ENCODE assay signal across 14 mouse cellular contexts in the genomic region with DNA sequence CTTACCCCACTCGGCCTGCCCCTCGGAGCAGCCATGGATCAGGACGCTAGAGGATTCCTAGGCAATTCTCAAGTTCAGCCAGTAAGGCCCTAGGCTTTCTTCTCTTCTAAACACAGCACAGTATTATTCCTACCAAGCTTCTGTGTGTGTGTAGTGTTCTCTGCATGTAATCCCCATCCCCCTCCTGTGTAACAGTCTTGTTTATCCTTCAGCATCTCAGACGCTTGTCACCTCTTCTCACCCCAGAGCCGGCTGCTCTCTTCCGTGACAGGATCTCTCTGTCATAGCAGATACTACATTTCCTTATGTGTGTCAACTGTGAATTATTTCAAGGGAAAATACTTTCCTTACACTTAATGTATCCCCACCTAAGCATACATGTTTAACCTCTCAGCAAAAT. TPM values are rescaled to one million over a fixed set of nuclear protein-coding genes. Genes with fewer than 3 reads are reported as not detected.
DNase-seq lines count a peak whose midpoint lies in the region; ATAC-seq and TF ChIP-seq lines count a peak whose summit lies in the region.
"Had no signal": no experiment of that assay in that cellular context is flagged by ENCODE, and none has a peak within 500 bp of the region (broad histone marks: within the 10 kb centered on the region; RNA-seq: fewer than 3 reads in every experiment).

No protein-coding gene starts in this region.

- no peak overlapping the region for H3K9ac ChIP-seq in kidney, embryonic 15.5 days
- H3K9ac ChIP-seq in forebrain, postnatal 0 days = no peak overlapping the region
- H3K9ac ChIP-seq in midbrain, embryonic 13.5 days (replicated peaks) = no peak overlapping the region
- H3K9ac ChIP-seq in stomach, embryonic 14.5 days (replicated peaks; ENCODE audit: low read depth, low read length) = no peak overlapping the region

- no peak overlapping the region for H3K4me3 ChIP-seq in kidney, embryonic 15.5 days (replicated peaks)
- H3K4me3 ChIP-seq in forebrain, postnatal 0 days (ENCODE audit: low read depth, low read length) = no peak overlapping the region
- no peak overlapping the region for H3K4me3 ChIP-seq in midbrain, embryonic 13.5 days (replicated peaks)
- H3K4me3 ChIP-seq in stomach, embryonic 14.5 days (ENCODE audit: low read depth, low read length) = no peak overlapping the region

- no peak for ATAC-seq in kidney, embryonic 15.5 days (replicated peaks; ENCODE audit: low FRiP score)
- ATAC-seq in forebrain, postnatal 0 days = peak; percentile 66
- peak; percentile 46; the same call in 1 of the 2 replicates for ATAC-seq in midbrain, embryonic 13.5 days
- ATAC-seq in stomach, embryonic 14.5 days (ENCODE audit: insufficient number of reproducible peaks, insufficient read depth, low FRiP score, low read depth) = no peak
- ATAC-seq: activated CD4-positive, CD25-positive, alpha-beta regulatory T cell, adult 4 months had no signal

- WGBS in kidney, embryonic 15.5 days = 55% methylated on average over 6 of the region's 6 CpGs
- 58% methylated on average over 6 of the region's 6 CpGs for WGBS in forebrain, postnatal 0 days
- WGBS in midbrain, embryonic 13.5 days = 60% methylated on average over 6 of the region's 6 CpGs
- 53% methylated on average over 6 of the region's 6 CpGs for WGBS in stomach, embryonic 14.5 days

- no peak overlapping the region for H3K4me2 ChIP-seq in kidney, embryonic 15.5 days
- H3K4me2 ChIP-seq in forebrain, postnatal 0 days (ENCODE audit: low read depth) = no peak overlapping the region
- no peak overlapping the region for H3K4me2 ChIP-seq in midbrain, embryonic 13.5 days (replicated peaks)
- H3K4me2 ChIP-seq in stomach, embryonic 14.5 days (replicated peaks; ENCODE audit: low read depth, low read length) = no peak overlapping the region

- H3K9me3 ChIP-seq in kidney, embryonic 15.5 days (replicated peaks) = no peaks in the 10 kb centered on the region
- no peaks in the 10 kb centered on the region for H3K9me3 ChIP-seq in forebrain, postnatal 0 days (ENCODE audit: low read length)
- H3K9me3 ChIP-seq in midbrain, embryonic 13.5 days = no peaks in the 10 kb centered on the region
- no peaks in the 10 kb centered on the region for H3K9me3 ChIP-seq in stomach, embryonic 14.5 days (ENCODE audit: control insufficient read depth, low read depth, low read length)

- H3K27me3 ChIP-seq in kidney, embryonic 15.5 days = no peaks in the 10 kb centered on the region
- no peaks in the 10 kb centered on the region for H3K27me3 ChIP-seq in forebrain, postnatal 0 days (ENCODE audit: insufficient read depth, low read length)
- H3K27me3 ChIP-seq in midbrain, embryonic 13.5 days = no peaks in the 10 kb centered on the region
- no peaks in the 10 kb centered on the region for H3K27me3 ChIP-seq in stomach, embryonic 14.5 days (ENCODE audit: control insufficient read depth, insufficient read depth, low read length)

- TF ChIP-seq CTCF in forebrain, postnatal 0 days (IDR thresholded peaks at IDR 0.05; ENCODE audit: low read depth) = no peak

- H3K27ac ChIP-seq in kidney, embryonic 15.5 days = peak overlapping the region; percentile 30; the same call in 1 of the 2 replicates
- H3K27ac ChIP-seq in forebrain, postnatal 0 days (ENCODE audit: low read depth, low read length) = no peak overlapping the region
- H3K27ac ChIP-seq in midbrain, embryonic 13.5 days = peak overlapping the region; percentile 37
- peak overlapping the region; percentile 4; the same call in 1 of the 2 replicates for H3K27ac ChIP-seq in stomach, embryonic 14.5 days (ENCODE audit: low read length)
- H3K27ac ChIP-seq: macrophage had no signal

- H3K4me1 ChIP-seq in kidney, embryonic 15.5 days = peaks cover 17% of the 10 kb centered on the region
- H3K4me1 ChIP-seq in forebrain, postnatal 0 days (ENCODE audit: insufficient read depth) = peaks cover 4% of the 10 kb centered on the region; the same call in 1 of the 2 replicates
- H3K4me1 ChIP-seq in midbrain, embryonic 13.5 days (replicated peaks) = peaks cover 44% of the 10 kb centered on the region
- no peaks in the 10 kb centered on the region for H3K4me1 ChIP-seq in stomach, embryonic 14.5 days (ENCODE audit: control insufficient read depth, insufficient read depth, low read length)

- DNase-seq in kidney, postnatal 36 days = no peak
- no peak for DNase-seq in forebrain, postnatal 0 days
- no peak for DNase-seq in thymus, postnatal 4 days
- DNase-seq in T-cell, adult 2 months (ENCODE audit: low spot score) = no peak
- DNase-seq in layer of hippocampus, adult 9-10 months (ENCODE audit: low spot score) = no peak
- DNase-seq: cerebellum, adult 8-10 months; kidney, adult 8-10 months; lung, adult 18-20 months; thymus, postnatal 36 days had no signal

- peaks cover 9% of the 10 kb centered on the region for H3K36me3 ChIP-seq in kidney, embryonic 15.5 days
- H3K36me3 ChIP-seq in forebrain, postnatal 0 days (ENCODE audit: insufficient read depth) = 0 out of 2 replicates have a peak, but pooled peaks cover 5% of the 10 kb centered on the region
- H3K36me3 ChIP-seq in midbrain, embryonic 13.5 days = peaks cover 22% of the 10 kb centered on the region
- no peaks in the 10 kb centered on the region for H3K36me3 ChIP-seq in stomach, embryonic 14.5 days (ENCODE audit: control insufficient read depth, insufficient read depth, low read length)

RNA-seq across cellular contexts. Expression of gene Ick, which starts 17.0 kb away (rescaled TPM):
- polyA plus RNA-seq in kidney, embryonic 15.5 days (2015; fragmentation: Nextera tagmentation; extraction: Ambion mirVana) = 24.2 and 25.0 TPM in 2 replicates
- 39.2 and 39.7 TPM in 2 replicates for total RNA-seq in forebrain, postnatal 0 days (2014; rRNA removed)
- 33.9 and 36.3 TPM in 2 replicates for polyA plus RNA-seq in forebrain, postnatal 0 days (2015; fragmentation: Nextera tagmentation; extraction: Ambion mirVana)
- 42.0 and 42.3 TPM in 2 replicates for polyA plus RNA-seq in midbrain, embryonic 13.5 days (2015; fragmentation: Nextera tagmentation; extraction: Ambion mirVana)
- 28.4 and 29.9 TPM in 2 replicates for polyA plus RNA-seq in stomach, embryonic 14.5 days (2014; fragmentation: Nextera tagmentation; extraction: Ambion mirVana)

RNA-seq across cellular contexts. Expression of gene Fbxo9, which starts 17.1 kb away (rescaled TPM):
- polyA plus RNA-seq in kidney, embryonic 15.5 days (2015; fragmentation: Nextera tagmentation; extraction: Ambion mirVana) = 38.4 and 40.1 TPM in 2 replicates
- 90.3 and 91.5 TPM in 2 replicates for total RNA-seq in forebrain, postnatal 0 days (2014; rRNA removed)
- 62.3 and 72.6 TPM in 2 replicates for polyA plus RNA-seq in forebrain, postnatal 0 days (2015; fragmentation: Nextera tagmentation; extraction: Ambion mirVana)
- 38.2 and 44.3 TPM in 2 replicates for polyA plus RNA-seq in midbrain, embryonic 13.5 days (2015; fragmentation: Nextera tagmentation; extraction: Ambion mirVana)
- polyA plus RNA-seq in stomach, embryonic 14.5 days (2014; fragmentation: Nextera tagmentation; extraction: Ambion mirVana) = 37.8 and 39.9 TPM in 2 replicates

RNA-seq across cellular contexts. Expression of gene Gsta4, which starts 56.6 kb away (rescaled TPM):
- polyA plus RNA-seq in kidney, embryonic 15.5 days (2015; fragmentation: Nextera tagmentation; extraction: Ambion mirVana) = 109 and 115 TPM in 2 replicates
- 12.6 and 14.8 TPM in 2 replicates for total RNA-seq in forebrain, postnatal 0 days (2014; rRNA removed)
- polyA plus RNA-seq in forebrain, postnatal 0 days (2015; fragmentation: Nextera tagmentation; extraction: Ambion mirVana) = 28.8 and 31.0 TPM in 2 replicates
- polyA plus RNA-seq in midbrain, embryonic 13.5 days (2015; fragmentation: Nextera tagmentation; extraction: Ambion mirVana) = 15.5 and 19.5 TPM in 2 replicates
- 478 and 492 TPM in 2 replicates for polyA plus RNA-seq in stomach, embryonic 14.5 days (2014; fragmentation: Nextera tagmentation; extraction: Ambion mirVana)
- polyA plus RNA-seq: macrophage had no signal

Comparison
In these comparisons a context has a peak if more than half of its experiments do, and no peak if none do; other contexts are left out.
1. ATAC-seq: peak in forebrain, postnatal 0 days (single experiment) and midbrain, embryonic 13.5 days (single experiment); none in kidney, embryonic 15.5 days (single experiment) and stomach, embryonic 14.5 days (single experiment).